Mouse (Mus musculus) CH12.LX (cell line): ENCODE measurements around the gene Slc44a1. TPM values are rescaled to one million over a fixed set of nuclear protein-coding genes. Genes with fewer than 3 reads are reported as not detected.
A peak's percentile ranks its signal among the peaks of the same experiment; 100 is the strongest.

Experiments
- DNase-seq: peaks from one replicate; pipeline ENCODE4 v3.0.0-alpha.2; 2013; ENCODE audit errors: extremely low read depth
- H3K27ac ChIP-seq: 2 replicates; pipeline ENCODE4 v1.5.1; 2012; ENCODE audit warnings: low read depth, mild to moderate bottlenecking, control low read depth, moderate library complexity; ENCODE audit not compliant: insufficient read depth
- H3K27me3 ChIP-seq: replicated peaks from 2 replicates; pipeline ENCODE3; 2012; ENCODE audit warnings: inconsistent platforms
- H3K36me3 ChIP-seq, 2 experiments: replicated peaks in 1 of 2; 2 replicates each; pipeline versions ENCODE3 to v1.6.1; 2012; ENCODE audit warnings: inconsistent platforms in 1 of 2, low read length in 1 of 2, mild to moderate bottlenecking in 1 of 2, mixed read lengths in 1 of 2, moderate library complexity in 1 of 2; ENCODE audit not compliant: control insufficient read depth in 1 of 2, insufficient read depth in 1 of 2
- H3K4me1 ChIP-seq, 2 experiments: 2 replicates each; pipeline ENCODE4 v1.6.1; 2012; ENCODE audit warnings: inconsistent platforms in 1 of 2, moderate library complexity in 1 of 2; ENCODE audit not compliant: insufficient read depth in 2 of 2, control insufficient read depth in 1 of 2
- H3K4me2 ChIP-seq: 2 replicates; pipeline ENCODE4 v1.6.1; 2012; ENCODE audit warnings: low read depth, mild to moderate bottlenecking, control low read depth; ENCODE audit not compliant: poor library complexity, insufficient read depth, severe bottlenecking
- H3K4me3 ChIP-seq, 3 experiments: fragments of 150-350 bp in 1 of 3; sonication (generic) in 1 of 3; replicated peaks in 1 of 3; 2 replicates each; pipeline versions ENCODE3 to v1.5.1; 2011 to 2012; ENCODE audit warnings: low read depth in 2 of 3, low read length in 2 of 3, mild to moderate bottlenecking in 2 of 3, moderate library complexity in 2 of 3, control low read depth in 1 of 3, improper control_type of control experiment in 1 of 3, inconsistent platforms in 1 of 3, mixed read lengths in 1 of 3; ENCODE audit not compliant: poor library complexity in 1 of 3
- H3K79me2 ChIP-seq: replicated peaks from 2 replicates; pipeline ENCODE4 v1.6.1; 2012; ENCODE audit warnings: mild to moderate bottlenecking, moderate library complexity; ENCODE audit not compliant: control insufficient read depth, poor library complexity, insufficient read depth, severe bottlenecking; ENCODE audit errors: extremely low read depth
- H3K9ac ChIP-seq: 2 replicates; pipeline ENCODE4 v1.6.1; 2012; ENCODE audit warnings: low read depth, mild to moderate bottlenecking, control low read depth, moderate library complexity; ENCODE audit not compliant: insufficient read depth
- H3K9me3 ChIP-seq: replicated peaks from 2 replicates; pipeline ENCODE3; 2012; ENCODE audit warnings: low read length, inconsistent platforms, mixed read lengths
- BHLHE40 ChIP-seq: IDR thresholded peaks from 2 replicates; pipeline ENCODE4 v1.6.1; 2011; ENCODE audit warnings: mild to moderate bottlenecking, low read depth, low read length, improper control_type of control experiment
- CTCF ChIP-seq, 2 experiments: IDR thresholded peaks in 1 of 2; conservative IDR thresholded peaks in 1 of 2; 2 replicates each; pipeline ENCODE4 v1.5.1; 2011 to 2012; ENCODE audit warnings: low read depth in 2 of 2, low read length in 2 of 2, improper control_type of control experiment in 1 of 2, inconsistent platforms in 1 of 2, mild to moderate bottlenecking in 1 of 2, moderate library complexity in 1 of 2
- ELF1 ChIP-seq: IDR thresholded peaks from 2 replicates; pipeline ENCODE4 v1.6.1; 2014; ENCODE audit warnings: low read depth, mild to moderate bottlenecking, inconsistent platforms, low read length, improper control_type of control experiment
- EP300 ChIP-seq: IDR thresholded peaks from 2 replicates; pipeline ENCODE4 v1.6.1; 2011; ENCODE audit warnings: low read length, improper control_type of control experiment
- ETS1 ChIP-seq: conservative IDR thresholded peaks from 2 replicates; pipeline ENCODE4 v1.6.1; 2012; ENCODE audit warnings: low read depth, mild to moderate bottlenecking, inconsistent platforms, low read length, improper control_type of control experiment, moderate library complexity
- GABPA ChIP-seq: IDR thresholded peaks from 2 replicates; pipeline ENCODE4 v1.6.1; 2012; ENCODE audit warnings: low read depth, low read length, improper control_type of control experiment, inconsistent platforms; ENCODE audit not compliant: insufficient replicate concordance
- IRF4 ChIP-seq: IDR thresholded peaks from 2 replicates; pipeline ENCODE4 v1.6.1; 2014; ENCODE audit warnings: low read depth, mild to moderate bottlenecking, inconsistent platforms, low read length, improper control_type of control experiment
- JUN ChIP-seq: IDR thresholded peaks from 2 replicates; pipeline ENCODE4 v1.6.1; 2011; ENCODE audit warnings: low read depth, mild to moderate bottlenecking, low read length, improper control_type of control experiment, moderate library complexity; ENCODE audit not compliant: insufficient read depth
- JUND ChIP-seq: conservative IDR thresholded peaks from 2 replicates; pipeline ENCODE4 v1.6.1; 2011; ENCODE audit warnings: low read depth, low read length, improper control_type of control experiment
- MAFK ChIP-seq: IDR thresholded peaks from 2 replicates; pipeline ENCODE4 v1.6.1; 2011; ENCODE audit warnings: low read length, improper control_type of control experiment; ENCODE audit not compliant: insufficient replicate concordance
- MEF2A ChIP-seq: IDR thresholded peaks from 2 replicates; pipeline ENCODE4 v1.6.1; 2014; ENCODE audit warnings: low read depth, mild to moderate bottlenecking, inconsistent platforms, low read length, improper control_type of control experiment, borderline replicate concordance
- MXI1 ChIP-seq: IDR thresholded peaks from 2 replicates; pipeline ENCODE4 v1.6.1; 2011; ENCODE audit warnings: mild to moderate bottlenecking, low read depth, low read length, improper control_type of control experiment
- MYC ChIP-seq: IDR thresholded peaks from 2 replicates; pipeline ENCODE4 v1.6.1; 2011; ENCODE audit warnings: low read depth, mild to moderate bottlenecking, improper control_type of control experiment, low read length
- NRF1 ChIP-seq: IDR thresholded peaks from 2 replicates; pipeline ENCODE4 v1.6.1; 2014; ENCODE audit warnings: low read depth, mild to moderate bottlenecking, inconsistent platforms, low read length, improper control_type of control experiment, moderate library complexity
- POLR2AphosphoS2 ChIP-seq: IDR thresholded peaks from 2 replicates; pipeline ENCODE4 v1.6.1; 2011; ENCODE audit warnings: low read depth, low read length, improper control_type of control experiment
- RCOR1 ChIP-seq: conservative IDR thresholded peaks from 2 replicates; pipeline ENCODE4 v1.6.1; 2012; ENCODE audit warnings: low read depth, mild to moderate bottlenecking, inconsistent platforms, low read length, improper control_type of control experiment
- SIN3A ChIP-seq: IDR thresholded peaks from 2 replicates; pipeline ENCODE4 v1.6.1; 2012; ENCODE audit warnings: low read length, improper control_type of control experiment, inconsistent platforms
- TCF12 ChIP-seq: IDR thresholded peaks from 2 replicates; pipeline ENCODE4 v1.6.1; 2014; ENCODE audit warnings: low read depth, mild to moderate bottlenecking, inconsistent platforms, low read length, improper control_type of control experiment
- UBTF ChIP-seq: IDR thresholded peaks from 2 replicates; pipeline ENCODE4 v1.6.1; 2012; ENCODE audit warnings: low read depth, mild to moderate bottlenecking, inconsistent platforms, low read length, improper control_type of control experiment, moderate library complexity
- USF2 ChIP-seq: conservative IDR thresholded peaks from 2 replicates; pipeline ENCODE4 v1.6.1; 2011; ENCODE audit warnings: low read depth, low read length, improper control_type of control experiment
- ZC3H11A ChIP-seq: IDR thresholded peaks from 2 replicates; pipeline ENCODE4 v1.6.1; 2012; ENCODE audit warnings: low read depth, mild to moderate bottlenecking, inconsistent platforms, low read length, improper control_type of control experiment
- ZKSCAN1 ChIP-seq: IDR thresholded peaks from 2 replicates; pipeline ENCODE4 v1.6.1; 2012; ENCODE audit warnings: low read depth, inconsistent platforms, low read length, improper control_type of control experiment, borderline replicate concordance
- ZMIZ1 ChIP-seq: IDR thresholded peaks from 2 replicates; pipeline ENCODE4 v1.6.1; 2012; ENCODE audit warnings: low read depth, mild to moderate bottlenecking, inconsistent platforms, low read length, improper control_type of control experiment
- ZNF384 ChIP-seq: IDR thresholded peaks from 2 replicates; pipeline ENCODE4 v1.6.1; 2012; ENCODE audit warnings: low read depth, low read length, improper control_type of control experiment, inconsistent platforms
- dilution Hi-C: fragments of 300-500 bp; cut with MboI; formaldehyde crosslinking; loops from 2 replicates; pipeline ENCODE4 v1.14.3; 2020; ENCODE audit warnings: low sequenced_read_pairs; ENCODE audit not compliant: extremely low pct_unique_long_range_greater_than_20kb, extremely low pct_ligation_motif_present
- in situ Hi-C: fragments of 300-500 bp; cut with MboI; formaldehyde crosslinking; loops from 3 replicates; pipeline ENCODE4 v1.14.3; 2019; ENCODE audit warnings: low sequenced_read_pairs, low pct_ligation_motif_present, low pct_unique_long_range_greater_than_20kb, mixed read lengths
- polyA plus RNA-seq: library from polyadenylated mRNA; unstranded; fragments of >175 nt; gene quantifications from 2 replicates; pipeline ENCODE4 v1.2.1, GENCODE M21; 2012; ENCODE audit warnings: low read depth; ENCODE audit not compliant: insufficient read length
- total RNA-seq, 2 experiments: library from RNA; depleted of rRNA; stranded (reverse); fragments of 300-350 nt in 1 of 2; fragments of >200 nt in 1 of 2; gene quantifications; 2 replicates each; pipeline ENCODE4 v1.2.3; 2012 to 2014

The Slc44a1 gene
- total and polyA plus RNA-seq, 3 experiments, result 5.4 to 9.3 (median 6.6) TPM

DNA sequence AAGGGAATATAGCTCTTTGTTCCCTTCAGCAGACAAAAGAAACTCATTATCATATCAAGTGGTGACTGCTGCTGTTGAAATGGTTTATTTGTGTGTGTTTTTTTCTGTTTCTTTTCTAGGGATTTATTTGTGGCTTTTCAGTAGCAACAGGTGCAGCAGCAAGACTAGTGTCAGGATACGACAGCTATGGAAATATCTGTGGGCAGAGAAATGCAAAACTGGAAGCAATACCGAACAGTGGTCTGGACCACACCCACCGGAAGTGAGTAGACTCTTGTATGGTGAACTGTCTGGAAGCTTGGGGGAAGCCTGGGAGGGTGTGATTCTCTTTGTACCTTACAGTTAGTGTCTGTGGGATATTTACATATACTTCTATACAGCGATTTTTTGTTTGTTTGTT, 51.1 kb downstream of the Slc44a1 start:
- Histone ChIP-seq H3K4me2 (peak overlapping the region; percentile 78), H3K27me3 (no peaks in the 10 kb centered on the region), H3K36me3 (no peaks in the 10 kb centered on the region), H3K9me3 (no peaks in the 10 kb centered on the region), H3K4me1 (peaks cover 6 to 18% of the 10 kb centered on the region in 2 experiments), H3K27ac (no peak overlapping the region), H3K79me2 (no peaks in the 10 kb centered on the region), H3K9ac (no peak overlapping the region), H3K4me3 (peak overlapping the region in 1 of 3 experiments; percentile 21)
- in situ Hi-C loops, result no loop called here
- dilution Hi-C loops, result no loop called here
- TF ChIP-seq POLR2AphosphoS2 (no peak), MXI1 (no peak), UBTF (no peak), EP300 (peak; percentile 81), NRF1 (no peak), ZMIZ1 (no peak), CTCF (conservative IDR thresholded peaks at IDR 0.05 in 1 of 2, IDR thresholded peaks at IDR 0.05 in 1 of 2; ENCODE audit: low read depth in 2 of 2, low read length in 2 of 2) (no peak), USF2 (no peak), MEF2A (peak; percentile 59), MYC (peak; percentile 28; the same call in 1 of the 2 replicates), ZC3H11A (no peak), ZKSCAN1 (no peak), ELF1 (peak; percentile 63; the same call in 1 of the 2 replicates), TCF12 (peak; percentile 63), IRF4 (no peak), ETS1 (peak; percentile 56; the same call in 1 of the 2 replicates), MAFK (0 out of 2 replicates have a peak, but pooled peaks have one; percentile 17), RCOR1 (no peak), BHLHE40 (peak; percentile 53; the same call in 1 of the 2 replicates), GABPA (no peak), ZNF384 (peak; percentile 42; the same call in 1 of the 2 replicates)
- peak; percentile 92 for DNase-seq

DNA sequence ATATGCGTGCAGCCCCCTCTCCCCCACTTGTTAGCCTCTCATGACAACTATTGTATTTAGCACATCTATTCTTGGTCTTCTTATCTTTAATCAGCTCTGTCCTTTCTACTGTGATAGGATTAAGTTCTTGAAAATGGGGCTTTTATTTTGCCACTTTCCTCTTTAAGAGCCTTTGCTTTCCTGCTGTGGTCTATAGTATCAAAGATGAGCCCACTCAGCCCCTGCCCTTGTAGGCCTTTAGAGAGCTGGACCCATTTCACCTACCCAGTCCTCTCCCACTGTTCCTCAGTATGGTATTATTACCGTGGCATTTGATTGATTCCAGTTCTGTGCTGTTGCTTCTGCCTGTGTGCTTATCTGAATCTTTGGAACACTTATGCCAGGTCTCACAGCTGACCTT, 55.4 kb downstream of the Slc44a1 start:
- Histone ChIP-seq H3K79me2 (no peaks in the 10 kb centered on the region), H3K27me3 (no peaks in the 10 kb centered on the region), H3K9ac (no peak overlapping the region), H3K4me2 (no peak overlapping the region), H3K9me3 (no peaks in the 10 kb centered on the region), H3K27ac (no peak overlapping the region), H3K4me3 (no peak overlapping the region), H3K36me3 (no peaks in the 10 kb centered on the region), H3K4me1 (peaks cover 4 to 14% of the 10 kb centered on the region in 2 experiments)
- dilution Hi-C loops (no loop called here), in situ Hi-C loops (no loop called here)
- TF ChIP-seq CTCF (conservative IDR thresholded peaks at IDR 0.05 in 1 of 2, IDR thresholded peaks at IDR 0.05 in 1 of 2; ENCODE audit: low read depth in 2 of 2, low read length in 2 of 2) (no peak), JUND (no peak), SIN3A (no peak), JUN (no peak)
- no peak for DNase-seq
